Mouse (Mus musculus): ENCODE data around the gene Bptf.

DNA sequence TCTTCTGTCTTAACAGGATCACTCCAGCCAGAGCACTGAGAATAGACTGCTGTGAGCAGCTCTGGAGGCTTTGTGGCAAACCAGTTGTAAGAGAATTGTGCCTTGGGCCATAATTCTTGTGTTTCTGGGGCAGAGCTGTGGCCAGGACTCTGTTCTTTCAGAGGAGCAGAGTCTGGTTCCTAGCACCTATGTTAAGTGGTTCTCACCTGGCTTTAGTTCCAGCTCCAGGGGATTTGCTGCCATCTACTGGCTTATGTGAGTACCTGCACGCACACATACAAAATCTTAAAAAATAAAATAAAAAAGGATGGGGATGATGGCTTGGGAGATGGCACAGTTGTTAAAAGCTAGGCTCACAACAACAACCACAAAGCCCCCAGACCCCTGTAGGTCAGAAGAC lies 27.1 kb upstream of the Bptf start:
- TF ChIP-seq CTCF (IDR thresholded peaks at IDR 0.05; ENCODE audit: low read depth) (peak; percentile 69), EP300 (IDR thresholded peaks at IDR 0.05; ENCODE audit: low read depth) (no peak)

Measured in liver, postnatal 0 days (tissue).